Mouse (Mus musculus): Measurements from ENCODE around the gene Kif1c. TPM values are rescaled to one million over a fixed set of nuclear protein-coding genes. Genes with fewer than 3 reads are reported as not detected.
A peak's percentile ranks its signal among the peaks of the same experiment; 100 is the strongest.

The Kif1c gene
- polyA plus RNA-seq, 1 experiment, result 13.9 TPM

DNA sequence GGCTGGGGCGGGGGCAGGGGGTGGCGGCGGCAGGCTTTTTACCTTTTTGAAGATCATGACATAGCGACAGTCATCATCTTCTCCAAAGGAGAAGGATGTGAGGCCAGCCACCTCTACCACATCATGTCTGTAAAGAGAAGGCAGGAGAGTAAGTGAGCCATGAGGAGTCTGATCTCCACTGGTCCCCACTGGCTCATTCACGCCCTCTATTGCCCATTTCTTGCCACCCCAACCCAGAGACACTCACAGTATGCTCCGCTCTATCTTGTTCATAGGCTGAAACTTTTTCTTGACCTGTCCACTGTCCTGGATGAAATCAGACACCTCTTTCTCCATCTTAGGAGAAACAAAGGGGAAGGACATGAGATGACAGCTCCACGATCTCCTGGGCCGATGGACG, 35.6 kb upstream of the Kif1c start:
- peaks cover 78% of the 10 kb centered on the region for H3K36me3 ChIP-seq (replicated peaks; ENCODE audit: low read length)
- TF ChIP-seq GATA1 (IDR thresholded peaks at IDR 0.05; ENCODE audit: borderline replicate concordance, low read length) (no peak), FLI1 (IDR thresholded peaks at IDR 0.05; ENCODE audit: low read length) (no peak)
- H3K4me3 ChIP-seq (replicated peaks), result no peak overlapping the region
- H3K4me1 ChIP-seq, result peaks cover 69% of the 10 kb centered on the region
- H3K27me3 ChIP-seq (replicated peaks), result no peaks in the 10 kb centered on the region
- no peaks in the 10 kb centered on the region for H3K9me3 ChIP-seq

DNA sequence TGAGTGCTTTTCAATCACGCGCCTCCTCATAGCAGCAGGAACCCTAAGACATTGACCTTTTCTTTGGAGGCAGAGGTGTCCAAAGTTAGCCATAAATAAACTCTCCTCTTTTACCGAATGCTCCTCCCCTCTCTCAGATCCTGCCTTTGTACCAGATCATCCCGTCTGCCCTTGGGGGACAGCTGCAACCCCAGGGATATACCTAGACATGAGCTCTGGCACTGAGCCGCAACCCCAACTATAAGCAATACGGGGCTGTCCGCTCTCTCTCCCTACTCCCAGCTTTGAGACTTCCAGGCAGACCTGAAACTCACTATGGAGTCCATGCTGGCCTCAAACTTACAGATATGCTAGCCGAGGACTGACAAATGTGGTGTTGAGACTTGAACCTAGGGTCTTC, 33.7 kb upstream of the Kif1c start:
- peaks cover 74% of the 10 kb centered on the region for H3K4me1 ChIP-seq
- peak overlapping the region; percentile 5 for H3K4me3 ChIP-seq (replicated peaks)
- TF ChIP-seq FLI1 (IDR thresholded peaks at IDR 0.05; ENCODE audit: low read length) (no peak), GATA1 (IDR thresholded peaks at IDR 0.05; ENCODE audit: borderline replicate concordance, low read length) (no peak)
- no peaks in the 10 kb centered on the region for H3K9me3 ChIP-seq
- no peaks in the 10 kb centered on the region for H3K27me3 ChIP-seq (replicated peaks)
- peaks cover 77% of the 10 kb centered on the region for H3K36me3 ChIP-seq (replicated peaks; ENCODE audit: low read length)

DNA sequence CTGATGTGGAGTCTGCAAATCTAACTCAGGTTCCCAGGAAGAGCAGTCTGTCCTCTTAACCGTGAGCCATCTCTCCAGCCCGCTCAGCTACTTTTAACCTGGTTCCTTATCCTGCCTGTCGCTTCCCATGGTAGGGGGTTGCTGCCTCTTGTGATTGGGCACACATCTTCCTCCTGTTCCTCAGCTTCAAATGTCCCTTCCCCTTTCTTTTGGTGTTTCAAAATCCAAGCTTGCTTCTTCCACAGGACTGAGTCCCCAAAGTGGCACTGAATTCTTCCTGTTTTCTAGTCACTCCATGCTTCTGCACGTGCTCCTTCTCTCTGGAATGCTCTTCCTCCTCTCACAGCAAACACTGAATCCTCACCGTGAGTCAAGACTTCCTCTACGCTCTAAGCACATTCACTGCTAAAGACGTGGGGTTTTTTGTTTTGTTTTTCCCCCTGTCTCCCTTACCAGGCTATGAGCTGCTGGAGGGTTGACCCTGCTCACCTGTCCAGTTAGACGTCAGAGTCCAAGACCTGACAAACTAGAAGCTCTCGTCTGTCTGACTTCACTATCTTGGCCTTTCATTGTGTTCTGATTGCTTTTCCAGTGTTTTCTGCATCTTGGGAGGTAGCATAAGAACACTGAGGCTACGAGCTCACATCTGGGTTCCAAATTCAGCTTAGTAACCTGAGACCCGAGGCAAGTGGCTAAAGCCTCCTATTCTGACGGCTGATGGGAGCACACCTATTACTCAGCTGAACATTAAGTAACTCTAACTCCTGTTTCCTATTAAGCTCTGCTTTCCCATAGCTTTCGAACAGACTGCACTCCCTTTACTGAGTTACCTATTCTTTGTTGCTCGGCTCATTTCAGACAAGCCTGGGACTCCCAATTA, 32.8 kb upstream of the Kif1c start:
- no peak for TF ChIP-seq GATA1 (IDR thresholded peaks at IDR 0.05; ENCODE audit: borderline replicate concordance, low read length)
- TF ChIP-seq FLI1 (IDR thresholded peaks at IDR 0.05; ENCODE audit: low read length), result no peak
- Histone ChIP-seq H3K36me3 (replicated peaks; ENCODE audit: low read length) (peaks cover 77% of the 10 kb centered on the region), H3K27me3 (replicated peaks) (no peaks in the 10 kb centered on the region), H3K4me1 (peaks cover 78% of the 10 kb centered on the region), H3K9me3 (no peaks in the 10 kb centered on the region), H3K4me3 (replicated peaks) (peak overlapping the region; percentile 97)

DNA sequence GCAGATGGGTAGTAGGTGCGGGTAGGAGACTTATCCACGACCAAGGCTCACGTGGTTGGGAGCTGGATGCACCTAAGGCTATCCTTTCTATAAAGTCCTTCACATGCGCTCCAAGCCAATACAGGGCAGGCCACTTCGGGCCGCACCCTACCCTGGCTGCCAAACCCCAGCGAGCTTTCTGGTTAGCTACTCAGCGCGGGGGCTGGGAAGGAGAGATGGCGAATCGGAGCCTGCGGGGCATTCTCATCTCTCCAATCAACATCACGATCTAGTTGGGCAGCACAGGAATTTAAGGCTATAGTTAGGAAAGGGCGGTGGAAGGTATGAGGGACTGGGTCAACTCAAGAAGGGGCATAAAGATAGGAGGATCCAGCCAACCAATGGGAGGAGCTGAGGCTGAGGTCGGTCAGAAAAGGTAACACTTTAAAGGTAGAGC, 32.0 kb upstream of the Kif1c start:
- no peak for TF ChIP-seq FLI1 (IDR thresholded peaks at IDR 0.05; ENCODE audit: low read length)
- no peak for TF ChIP-seq GATA1 (IDR thresholded peaks at IDR 0.05; ENCODE audit: borderline replicate concordance, low read length)
- no peaks in the 10 kb centered on the region for H3K27me3 ChIP-seq (replicated peaks)
- peaks cover 73% of the 10 kb centered on the region for H3K36me3 ChIP-seq (replicated peaks; ENCODE audit: low read length)
- no peaks in the 10 kb centered on the region for H3K9me3 ChIP-seq
- peaks cover 70% of the 10 kb centered on the region for H3K4me1 ChIP-seq
- H3K4me3 ChIP-seq (replicated peaks), result peak overlapping the region; percentile 97

DNA sequence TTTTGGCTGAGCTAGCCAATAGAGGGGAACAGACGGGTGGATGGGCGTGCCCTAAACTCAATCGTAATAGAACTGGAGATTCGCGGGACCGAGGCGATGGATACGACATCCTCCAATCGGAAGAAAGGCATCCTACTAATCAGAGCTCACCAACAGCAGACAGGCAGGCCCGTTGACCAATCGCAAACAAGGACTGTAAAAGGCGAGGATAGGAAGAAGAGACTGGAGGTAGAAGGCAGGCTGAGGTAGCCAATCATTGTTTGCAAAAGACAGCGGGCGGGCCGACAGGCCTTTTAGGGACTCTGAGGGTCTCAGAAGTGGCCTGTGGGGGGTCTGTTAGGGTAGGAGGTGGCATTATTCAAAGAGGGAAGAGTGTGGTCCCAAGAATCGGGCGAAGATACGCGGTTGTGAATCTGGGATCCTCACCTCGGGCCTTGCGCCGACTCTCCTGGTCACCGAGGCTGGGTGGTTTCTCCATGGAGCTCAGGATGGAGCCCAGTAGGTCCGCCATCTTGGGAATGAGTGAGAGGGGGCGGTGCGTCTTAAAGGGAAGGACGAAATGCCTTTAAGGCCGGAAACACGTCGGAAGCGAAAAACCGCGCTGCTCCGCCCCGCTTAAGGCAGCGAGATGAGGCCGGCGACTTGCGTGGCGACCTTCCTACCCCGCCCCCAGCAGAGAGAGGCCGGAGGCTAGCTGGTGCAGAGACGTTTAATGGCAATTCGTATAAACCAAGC, 31.4 kb upstream of the Kif1c start, which contains the start of gene Spag7:
Spag7 (minus strand) TSS at position 646 of the 735 bp plus-strand sequence.
- Histone ChIP-seq H3K4me1 (peaks cover 74% of the 10 kb centered on the region), H3K27me3 (replicated peaks) (no peaks in the 10 kb centered on the region), H3K4me3 (replicated peaks) (peak within 1 kb of the TSS; percentile 97), H3K9me3 (no peaks in the 10 kb centered on the region), H3K36me3 (replicated peaks; ENCODE audit: low read length) (peaks cover 73% of the 10 kb centered on the region)
- TF ChIP-seq GATA1 (IDR thresholded peaks at IDR 0.05; ENCODE audit: borderline replicate concordance, low read length) (no peak), FLI1 (IDR thresholded peaks at IDR 0.05; ENCODE audit: low read length) (0 out of 2 replicates have a peak, but pooled peaks have one; percentile 38)

DNA sequence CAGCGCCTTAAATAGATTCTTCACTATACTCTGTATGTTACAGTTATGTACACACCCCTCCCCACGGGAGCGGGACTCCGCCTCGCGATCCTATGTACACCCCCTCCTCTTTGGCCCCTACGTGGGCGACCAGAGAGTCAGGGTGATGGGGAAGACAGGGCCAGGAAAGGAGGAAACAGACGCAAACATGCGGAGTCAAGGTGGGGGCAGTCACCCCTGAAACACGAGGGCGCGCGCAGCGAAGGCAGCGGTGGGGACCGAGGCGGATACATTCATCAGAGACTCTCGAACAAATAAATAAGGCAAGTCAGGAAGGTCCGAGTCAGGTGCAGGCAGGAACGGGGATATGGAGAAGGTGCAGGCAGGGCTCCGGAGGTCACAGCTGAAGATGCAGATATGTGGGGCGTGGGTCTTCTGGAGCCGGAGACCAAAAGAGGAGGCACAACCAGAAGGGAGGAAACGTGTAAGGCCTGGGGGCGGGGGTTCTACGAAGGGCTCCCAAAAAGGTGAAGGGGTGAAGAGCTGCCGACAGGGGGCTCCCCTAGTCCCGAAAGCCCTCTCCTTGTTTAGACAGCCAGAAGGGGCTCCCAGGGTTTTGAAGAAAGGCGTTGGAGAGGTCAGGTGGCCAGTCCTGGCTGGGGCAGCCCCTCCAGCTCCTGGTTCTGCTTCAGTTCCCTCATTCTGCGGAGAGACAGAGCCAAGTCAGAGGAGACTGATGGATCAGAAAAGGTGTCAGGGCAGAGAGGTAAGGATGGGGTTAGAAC, 30.6 kb upstream of the Kif1c start:
- Histone ChIP-seq H3K36me3 (replicated peaks; ENCODE audit: low read length) (peaks cover 73% of the 10 kb centered on the region), H3K27me3 (replicated peaks) (no peaks in the 10 kb centered on the region), H3K9me3 (no peaks in the 10 kb centered on the region), H3K4me1 (peaks cover 74% of the 10 kb centered on the region), H3K4me3 (replicated peaks) (peak overlapping the region; percentile 97)
- TF ChIP-seq GATA1 (IDR thresholded peaks at IDR 0.05; ENCODE audit: borderline replicate concordance, low read length) (no peak), FLI1 (IDR thresholded peaks at IDR 0.05; ENCODE audit: low read length) (no peak)

DNA sequence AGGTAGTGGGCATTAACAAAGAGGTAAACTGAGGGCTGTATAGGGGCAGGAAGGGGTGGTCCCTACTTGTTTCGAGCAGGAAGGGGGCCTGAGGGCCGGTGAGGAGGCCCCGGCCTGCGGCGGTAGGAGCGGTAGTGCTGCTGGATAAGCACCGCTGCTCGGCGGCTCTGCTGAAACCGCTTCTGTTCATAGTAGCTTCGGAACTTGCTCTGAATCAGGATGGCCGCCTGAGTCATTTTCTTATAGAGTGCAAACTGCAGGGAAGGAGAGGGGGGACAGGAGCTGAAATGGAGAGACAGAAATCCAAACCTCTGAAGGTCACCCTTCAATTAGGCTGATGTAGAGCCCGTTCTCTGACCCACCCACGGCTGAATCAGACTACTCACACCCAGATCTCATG, 29.9 kb upstream of the Kif1c start:
- TF ChIP-seq FLI1 (IDR thresholded peaks at IDR 0.05; ENCODE audit: low read length) (no peak), GATA1 (IDR thresholded peaks at IDR 0.05; ENCODE audit: borderline replicate concordance, low read length) (no peak)
- H3K4me1 ChIP-seq, result peaks cover 67% of the 10 kb centered on the region
- H3K9me3 ChIP-seq, result no peaks in the 10 kb centered on the region
- H3K27me3 ChIP-seq (replicated peaks), result no peaks in the 10 kb centered on the region
- peaks cover 73% of the 10 kb centered on the region for H3K36me3 ChIP-seq (replicated peaks; ENCODE audit: low read length)
- H3K4me3 ChIP-seq (replicated peaks), result peak overlapping the region; percentile 97

DNA sequence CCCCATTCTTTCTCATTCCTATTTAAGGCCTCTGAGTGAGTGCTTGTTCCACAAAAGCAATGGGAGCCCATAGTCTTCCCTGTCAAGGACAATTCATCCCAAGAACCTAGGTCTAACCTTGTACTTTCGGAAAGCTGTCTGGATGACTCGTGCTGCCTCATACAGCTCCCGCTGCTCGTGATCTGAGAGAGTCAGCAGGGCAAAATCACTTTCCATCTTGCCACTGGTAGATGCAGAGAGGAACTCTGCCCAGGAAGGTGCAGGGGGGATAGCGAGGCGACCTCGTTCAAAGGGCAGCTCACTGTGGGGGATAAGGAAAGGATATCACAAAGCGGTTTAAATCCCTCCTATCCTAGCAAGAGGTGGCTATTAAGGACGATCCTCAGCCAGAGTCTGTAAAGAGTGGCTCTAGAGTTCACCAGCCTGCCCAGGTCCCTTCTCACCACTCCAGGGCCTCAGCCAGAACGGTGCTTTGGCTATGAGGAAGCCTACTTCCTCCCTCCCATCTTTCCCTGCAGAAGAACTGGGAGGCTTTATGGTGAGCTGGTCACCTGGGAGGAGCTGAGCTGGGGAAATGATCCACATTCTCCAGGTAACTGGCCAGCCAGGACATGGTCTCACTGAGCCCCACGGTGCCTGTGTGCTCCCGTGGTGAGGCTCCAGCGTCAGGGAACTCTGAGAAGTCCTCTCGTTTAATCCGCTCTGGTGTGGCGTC, 28.9 kb upstream of the Kif1c start:
- Histone ChIP-seq H3K4me3 (replicated peaks) (no peak overlapping the region), H3K4me1 (peaks cover 65% of the 10 kb centered on the region), H3K9me3 (no peaks in the 10 kb centered on the region), H3K27me3 (replicated peaks) (no peaks in the 10 kb centered on the region), H3K36me3 (replicated peaks; ENCODE audit: low read length) (peaks cover 73% of the 10 kb centered on the region)
- TF ChIP-seq FLI1 (IDR thresholded peaks at IDR 0.05; ENCODE audit: low read length) (no peak), GATA1 (IDR thresholded peaks at IDR 0.05; ENCODE audit: borderline replicate concordance, low read length) (no peak)

DNA sequence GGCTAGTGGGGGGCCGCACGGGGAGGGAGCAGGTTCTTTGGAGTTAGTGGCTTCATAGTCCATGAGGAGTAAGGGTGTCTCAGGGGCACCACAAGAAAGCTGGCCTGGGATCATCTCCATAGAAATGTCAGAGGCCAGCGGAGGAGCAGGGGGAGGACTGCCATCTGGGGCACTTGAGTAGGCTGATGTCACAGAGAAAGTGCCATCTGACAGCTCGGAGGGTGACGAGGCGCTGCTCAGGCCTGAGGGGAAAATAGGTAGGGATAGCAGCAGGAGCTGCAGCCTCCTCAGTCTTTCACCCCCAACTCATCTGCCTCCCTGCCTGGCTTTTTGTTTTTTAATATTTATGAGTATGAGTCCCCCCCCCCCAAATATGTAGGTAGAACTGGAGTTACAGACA, 26.3 kb upstream of the Kif1c start:
- peaks cover 51% of the 10 kb centered on the region for H3K4me1 ChIP-seq
- H3K9me3 ChIP-seq, result no peaks in the 10 kb centered on the region
- no peak for TF ChIP-seq GATA1 (IDR thresholded peaks at IDR 0.05; ENCODE audit: borderline replicate concordance, low read length)
- TF ChIP-seq FLI1 (IDR thresholded peaks at IDR 0.05; ENCODE audit: low read length), result no peak
- H3K27me3 ChIP-seq (replicated peaks), result no peaks in the 10 kb centered on the region
- H3K4me3 ChIP-seq (replicated peaks), result no peak overlapping the region
- peaks cover 84% of the 10 kb centered on the region for H3K36me3 ChIP-seq (replicated peaks; ENCODE audit: low read length)

Data from megakaryocyte, embryonic 14.5 days (primary cell).